In the genomic region with DNA sequence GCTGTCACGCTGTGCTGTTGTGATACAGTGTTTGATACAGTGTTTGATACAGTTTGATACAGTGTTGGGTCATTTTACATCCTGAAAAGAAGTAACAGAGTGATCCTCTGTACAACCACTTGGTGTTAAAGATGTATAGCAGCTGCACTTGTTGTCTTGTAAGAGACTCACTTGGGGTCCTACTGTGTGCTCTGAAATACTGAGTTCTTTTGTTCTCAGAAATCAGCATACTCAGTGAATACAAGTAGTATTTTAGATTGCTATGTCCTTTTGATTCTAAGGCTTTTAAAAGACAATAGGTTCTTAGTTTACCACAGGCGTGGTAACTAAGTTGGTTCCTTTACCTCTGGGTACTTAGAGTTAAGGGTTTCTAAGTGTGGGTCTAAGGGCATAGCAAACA, we compare ENCODE assay signal across 17 mouse cellular contexts.
"Had no signal": no experiment of that assay in that cellular context is flagged by ENCODE, and none has a peak within 500 bp of the region (broad histone marks: within the 10 kb centered on the region; RNA-seq: fewer than 3 reads in every experiment).

No protein-coding gene starts in this region.

- H3K9ac ChIP-seq: liver, embryonic 15.5 days; liver, postnatal 0 days; lung, embryonic 15.5 days; midbrain, embryonic 13.5 days; midbrain, embryonic 15.5 days; neural tube, embryonic 12.5 days had no signal

- H3K4me1 ChIP-seq: liver, embryonic 15.5 days; lung, embryonic 15.5 days; midbrain, embryonic 13.5 days; midbrain, embryonic 15.5 days; neural tube, embryonic 12.5 days had no signal

- H3K27ac ChIP-seq: liver, embryonic 15.5 days; lung, embryonic 15.5 days; macrophage; midbrain, embryonic 13.5 days; midbrain, embryonic 15.5 days; neural tube, embryonic 12.5 days had no signal

- DNase-seq: liver, postnatal 0 days; lung, adult 2 months; lung, postnatal 14 days; lung, postnatal 36 days; retina, postnatal 1 day; right cerebral cortex, postnatal 14 days; spleen, adult 18-20 months; thymus, adult 18-20 months; thymus, postnatal 14 days; thymus, postnatal 36 days had no signal

- H3K9me3 ChIP-seq: liver, embryonic 15.5 days; lung, embryonic 15.5 days; megakaryocyte, embryonic 14.5 days; midbrain, embryonic 13.5 days; midbrain, embryonic 15.5 days; neural tube, embryonic 12.5 days had no signal

- H3K4me3 ChIP-seq: liver, embryonic 15.5 days; lung, embryonic 15.5 days; megakaryocyte, embryonic 14.5 days; midbrain, embryonic 13.5 days; midbrain, embryonic 15.5 days; neural tube, embryonic 12.5 days had no signal
